Mouse (Mus musculus): ENCODE results near the gene Gm26657. TPM values are rescaled to one million over a fixed set of nuclear protein-coding genes. Genes with fewer than 3 reads are reported as not detected.

The Gm26657 gene
- polyA plus RNA-seq (2014; fragmentation: Illumina TruSeq; extraction: RNeasy Lipid Tissue Mini Kit (QIAGEN cat#74804); ENCODE audit: low read depth, low replicate concordance) = not detected

GRCm38 (mm10) chr4:56740020-56740485, at the start of gene Gm26657:
Gene Gm26657, plus strand, starts transcription at chr4:56740070.

DNA sequence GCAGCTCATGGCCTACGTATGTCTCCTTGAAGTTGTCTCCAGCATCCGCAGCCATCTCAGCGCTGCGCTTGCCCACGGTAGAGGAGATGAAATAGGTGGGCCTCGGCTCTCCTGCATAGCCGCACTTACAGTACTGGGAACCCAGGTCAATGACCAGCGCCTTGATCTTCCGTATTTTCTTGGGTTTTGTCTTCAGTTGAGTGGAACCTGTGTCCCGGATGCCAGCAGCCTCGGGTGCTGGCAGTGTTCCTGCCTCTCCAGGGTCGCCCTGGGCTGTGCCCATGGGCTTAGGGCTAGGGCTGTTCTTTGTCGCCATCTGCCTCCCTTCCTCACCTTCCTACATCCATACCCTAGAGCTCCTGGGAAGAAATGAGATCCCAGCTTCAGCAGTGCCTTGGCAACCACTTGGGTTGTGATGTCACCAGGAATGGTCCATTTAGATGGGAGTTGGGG, 1.2 kb downstream of the Gm26657 start, which contains the start of gene Actl7b:
Actl7b (minus strand) TSS at position 403 of the 453 bp plus-strand sequence.

GRCm38 (mm10) chr4:56743363-56744195, 3.7 kb downstream of the Gm26657 start, which contains the start of gene Actl7a:
Gene Actl7a, plus strand, starts transcription at chr4:56743413.

Other genes starting within 250 kb of the Gm26657 start
- 8.8 TPM for gene Actl7b, start 1.4 kb downstream of the Gm26657 start, polyA plus RNA-seq (2014; fragmentation: Illumina TruSeq; extraction: RNeasy Lipid Tissue Mini Kit (QIAGEN cat#74804); ENCODE audit: low read depth, low replicate concordance)
- gene Actl7a, start 3.3 kb downstream of the Gm26657 start, polyA plus RNA-seq (2014; fragmentation: Illumina TruSeq; extraction: RNeasy Lipid Tissue Mini Kit (QIAGEN cat#74804); ENCODE audit: low read depth, low replicate concordance) = 7.2 TPM
- 22.6 TPM for gene Elp1, start 62.3 kb downstream of the Gm26657 start, polyA plus RNA-seq (2014; fragmentation: Illumina TruSeq; extraction: RNeasy Lipid Tissue Mini Kit (QIAGEN cat#74804); ENCODE audit: low read depth, low replicate concordance)
- 9.6 TPM for gene Fam206a, start 62.3 kb downstream of the Gm26657 start, polyA plus RNA-seq (2014; fragmentation: Illumina TruSeq; extraction: RNeasy Lipid Tissue Mini Kit (QIAGEN cat#74804); ENCODE audit: low read depth, low replicate concordance)
- 18.7 TPM for gene Ctnnal1, start 125.1 kb downstream of the Gm26657 start, polyA plus RNA-seq (2014; fragmentation: Illumina TruSeq; extraction: RNeasy Lipid Tissue Mini Kit (QIAGEN cat#74804); ENCODE audit: low read depth, low replicate concordance)
- 14.2 TPM for gene Tmem245, start 207.4 kb downstream of the Gm26657 start, polyA plus RNA-seq (2014; fragmentation: Illumina TruSeq; extraction: RNeasy Lipid Tissue Mini Kit (QIAGEN cat#74804); ENCODE audit: low read depth, low replicate concordance)

Data from adipose tissue, adult 10 weeks (tissue).